Mouse (Mus musculus): ENCODE data around the gene Rbm20.

DNA sequence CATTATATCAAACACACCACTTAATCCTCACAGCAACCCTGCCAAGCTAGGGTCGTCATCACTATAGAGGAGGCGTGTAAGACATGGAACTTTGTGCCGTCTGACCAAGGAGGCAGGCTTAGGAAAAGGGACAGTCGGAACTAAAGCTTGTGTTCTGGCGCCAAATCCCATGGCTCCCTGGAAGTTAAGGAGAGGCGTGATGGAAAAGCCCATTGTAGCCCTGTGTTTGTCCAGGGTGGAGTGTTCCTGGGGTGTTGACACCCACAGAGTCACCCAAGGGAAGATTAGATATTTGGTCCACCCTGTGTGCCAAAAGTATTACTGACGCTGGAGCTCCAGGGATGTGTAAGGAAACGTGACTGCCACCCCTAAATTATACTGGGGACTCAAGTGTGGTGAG, 166.9 kb downstream of the Rbm20 start:
- no peak for TF ChIP-seq EP300 (IDR thresholded peaks at IDR 0.05; ENCODE audit: insufficient read depth, low read depth, low read length)
- TF ChIP-seq CTCF (IDR thresholded peaks at IDR 0.05; ENCODE audit: low read depth, low read length): no peak
- TF ChIP-seq POLR2A (IDR thresholded peaks at IDR 0.05; ENCODE audit: insufficient read depth, low read length): no peak
